Mouse (Mus musculus): Measurements from ENCODE around the gene Cpne1. TPM values are rescaled to one million over a fixed set of nuclear protein-coding genes. Genes with fewer than 3 reads are reported as not detected.
"Not testable (repeated sequence)": the region's sequence is repeated elsewhere in the genome, so short reads cannot be mapped to it uniquely, and the experiment has no call there.

Gene Cpne1
- total RNA-seq (2021), result 10 to 100 TPM; 21.7 to 29.5 TPM

DNA sequence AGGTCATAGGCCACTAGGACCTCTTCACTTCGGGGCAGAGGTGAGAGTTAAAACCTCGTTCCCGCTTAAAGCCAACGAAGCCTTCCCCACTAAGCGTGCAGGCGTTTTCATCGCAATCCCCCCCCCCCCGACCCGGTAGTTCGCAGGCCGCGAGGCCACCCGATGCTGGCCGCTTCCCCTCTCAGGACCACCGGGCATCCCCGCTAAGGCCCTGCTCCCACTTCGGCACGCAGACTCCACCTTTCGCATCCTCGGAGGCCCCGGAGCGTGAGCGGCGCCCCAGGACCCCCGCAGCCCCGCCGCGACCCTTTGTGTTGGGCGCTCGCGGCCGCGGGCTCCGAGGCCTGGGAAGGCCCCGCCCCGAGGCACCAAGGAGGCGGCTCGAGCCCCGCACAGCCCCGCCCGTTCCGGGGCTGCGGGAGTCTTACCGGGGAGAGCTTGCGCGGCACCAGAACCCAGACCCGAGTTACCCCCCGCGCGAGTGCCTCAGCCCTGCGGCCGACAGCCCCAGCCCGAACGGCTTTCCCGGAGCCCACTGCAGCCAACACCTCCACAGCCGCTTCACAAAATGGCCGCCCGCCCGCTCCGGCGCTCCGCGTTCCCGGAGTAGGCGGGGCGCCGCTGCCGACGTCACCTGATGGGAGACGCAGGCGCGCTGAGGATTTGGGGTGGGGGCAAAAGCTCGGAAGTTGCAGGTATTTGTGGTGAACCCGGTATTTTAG, at the start of gene Cpne1, which contains the start of gene Rbm12:
Gene Cpne1, minus strand, starts transcription at position 608 of the 722 bp plus-strand sequence.
Gene Rbm12, minus strand, starts transcription at position 621 of the 722 bp plus-strand sequence.
- intact Hi-C loops (cut with DNase I), result no loop called here
- peak; percentile 91 to 92 for DNase-seq (ENCODE audit: low spot score in 2 of 2)

DNA sequence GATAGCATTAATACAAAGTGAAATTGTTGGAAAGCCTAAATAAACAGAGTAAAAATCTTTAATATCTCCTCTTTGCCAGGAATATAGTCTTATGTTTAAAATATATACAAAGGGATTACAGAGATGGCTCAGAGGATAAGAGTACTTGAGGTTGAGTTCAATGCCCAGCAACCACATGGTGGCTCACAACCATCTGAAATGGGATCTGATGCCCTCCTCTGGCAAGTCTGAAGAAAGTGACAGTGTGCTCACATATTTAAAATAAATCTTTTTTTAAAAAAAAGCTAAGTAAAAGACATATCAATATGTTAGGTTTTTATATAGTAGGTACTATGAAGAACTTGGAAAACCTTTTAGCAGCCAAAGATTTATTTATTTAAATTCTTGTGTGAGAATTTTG, 39.8 kb upstream of the Cpne1 start:
- intact Hi-C loops (cut with DNase I), result no loop called here
- DNase-seq (ENCODE audit: low spot score in 2 of 2), result no peak

DNA sequence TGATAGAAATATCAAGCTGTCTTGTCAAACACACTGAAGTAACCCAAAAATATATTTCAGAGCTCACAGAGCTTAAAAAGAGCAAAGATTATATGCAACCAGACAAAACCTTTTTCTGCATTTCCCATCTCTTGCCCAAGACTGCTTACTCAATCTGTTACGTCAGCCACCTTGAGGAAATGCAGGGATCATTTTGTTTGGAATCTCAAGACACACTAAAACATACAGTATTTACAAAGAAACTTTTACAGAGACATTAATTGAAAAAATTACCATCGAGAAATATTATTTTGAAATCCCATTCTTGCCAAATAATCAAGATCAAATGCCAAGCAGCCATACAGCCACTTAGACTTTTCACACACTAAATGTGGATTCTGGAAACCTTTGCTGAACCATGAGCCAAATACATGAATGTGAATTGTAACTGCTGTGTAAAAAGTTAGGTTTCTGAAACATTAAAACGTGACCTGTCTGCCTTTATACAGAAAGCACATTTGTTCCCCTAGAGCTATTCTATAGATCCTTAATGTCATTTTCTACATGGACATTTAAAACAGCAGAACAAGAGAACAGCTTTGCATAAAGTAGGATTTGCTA, 35.7 kb upstream of the Cpne1 start:
- intact Hi-C loops (cut with DNase I), result loop anchor here (10.0 kb wide), 1 partner anchor 183 kb away; no protein-coding TSS in a partner anchor
- no peak for DNase-seq (ENCODE audit: low spot score in 2 of 2)

DNA sequence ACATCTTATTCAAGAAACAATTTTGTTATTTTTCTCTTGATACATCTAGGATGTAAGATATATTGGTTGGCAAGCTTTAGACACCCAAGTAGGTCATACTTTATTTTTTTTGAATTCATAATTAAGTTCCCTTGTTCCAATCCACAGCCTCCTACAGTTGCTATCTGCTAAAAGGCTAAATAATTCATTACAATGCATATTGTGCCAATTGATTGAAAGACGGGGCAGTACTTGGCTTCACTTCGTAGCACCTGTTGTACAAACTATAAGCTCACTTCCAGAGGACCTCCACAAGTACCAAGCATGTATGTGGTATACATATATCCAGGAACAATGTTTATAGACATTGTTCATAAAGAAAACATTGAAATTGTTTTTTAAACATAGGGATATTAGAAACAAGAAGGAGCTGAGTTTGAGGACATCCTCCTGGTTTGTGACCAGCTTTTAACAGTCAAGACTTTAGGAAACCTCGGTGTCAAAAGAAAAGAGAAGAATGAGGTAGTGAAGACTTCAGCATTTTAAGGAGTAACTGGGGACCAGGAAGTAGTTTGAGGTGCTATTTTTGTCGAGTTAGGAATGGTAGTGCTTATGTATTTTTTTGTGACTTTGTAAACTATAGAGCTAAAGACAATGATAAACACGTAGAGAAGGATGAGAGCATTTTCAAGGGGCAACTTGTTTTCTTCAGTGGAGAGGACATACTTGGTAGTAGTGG, 34.7 kb upstream of the Cpne1 start:
- intact Hi-C loops (cut with DNase I), result loop anchor here (10.0 kb wide), 1 partner anchor 182 kb away; no protein-coding TSS in a partner anchor
- DNase-seq (ENCODE audit: low spot score in 2 of 2), result no peak

DNA sequence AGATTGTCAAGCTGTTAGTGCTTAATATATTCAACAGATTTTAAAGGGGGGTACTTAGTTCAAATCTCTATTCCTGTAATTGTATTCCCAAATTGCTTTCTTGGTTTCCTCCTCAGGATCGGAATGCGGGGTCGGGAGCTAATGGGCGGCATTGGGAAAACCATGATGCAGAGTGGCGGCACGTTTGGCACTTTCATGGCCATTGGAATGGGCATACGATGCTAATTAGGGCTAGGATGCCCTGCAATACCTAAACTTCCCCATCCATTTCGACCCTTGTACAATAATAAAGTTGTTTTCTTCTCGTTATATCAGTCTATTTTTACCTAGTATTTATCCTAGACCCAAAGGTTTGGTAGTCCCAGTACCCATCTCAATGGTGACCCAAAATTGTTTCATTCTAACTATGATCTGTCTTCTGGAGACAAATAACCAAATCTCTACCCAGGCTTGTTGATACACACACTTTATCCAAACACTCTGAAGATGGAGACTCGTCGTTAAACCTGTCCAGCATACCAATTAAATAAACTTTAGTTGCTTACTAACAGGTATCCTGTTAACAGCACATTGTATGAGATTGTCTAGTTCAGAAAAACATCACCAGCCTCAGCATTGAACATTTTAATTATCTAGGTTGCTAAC, 33.8 kb upstream of the Cpne1 start:
- no peak for DNase-seq (ENCODE audit: low spot score in 2 of 2)
- intact Hi-C loops (cut with DNase I), result loop anchor here (10.0 kb wide), 1 partner anchor 181 kb away; no protein-coding TSS in a partner anchor

DNA sequence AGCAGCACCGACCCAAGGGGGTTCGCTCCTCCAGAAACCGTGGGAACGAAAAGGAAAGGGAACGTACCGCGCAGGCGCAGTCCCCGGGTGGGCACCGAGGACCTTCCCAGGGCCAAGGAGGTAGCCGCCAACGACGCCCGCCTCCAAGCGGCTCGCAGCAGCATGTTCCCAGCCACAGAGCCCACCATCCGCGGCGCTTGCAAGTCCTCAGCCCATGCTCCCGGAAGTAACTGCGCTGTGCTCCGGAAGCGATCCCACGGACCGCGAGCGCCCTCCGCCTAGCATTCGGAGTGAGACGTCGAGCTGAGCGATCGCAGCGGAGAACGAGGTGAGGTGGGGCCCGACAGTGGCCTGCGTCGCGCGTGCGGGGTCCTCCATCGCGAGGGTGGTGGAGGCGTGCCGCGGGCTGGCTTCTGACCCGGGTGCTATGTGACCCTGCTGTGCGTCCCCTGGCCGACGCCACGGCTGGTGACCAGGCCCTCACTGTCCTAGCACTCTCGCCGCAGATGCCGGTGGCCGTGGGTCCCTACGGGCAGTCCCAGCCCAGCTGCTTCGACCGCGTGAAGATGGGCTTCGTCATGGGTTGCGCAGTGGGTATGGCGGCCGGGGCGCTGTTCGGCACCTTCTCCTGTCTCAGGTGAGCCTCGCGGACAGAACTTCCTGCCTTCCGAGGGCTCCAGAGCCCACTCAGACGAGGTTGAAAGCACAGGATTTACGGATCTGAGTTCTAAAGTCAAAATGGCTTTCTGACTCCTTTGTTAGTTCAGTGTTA, 32.4 kb upstream of the Cpne1 start, which contains the start of the genes Romo1 and Nfs1:
Gene Romo1, plus strand, starts transcription at position 87 of the 772 bp plus-strand sequence.
Gene Nfs1, minus strand, starts transcription at position 234 of the 772 bp plus-strand sequence.
- intact Hi-C loops (cut with DNase I), result loop anchor here (5.0 to 10.0 kb wide), 2 partner anchors 137 to 179 kb away; partner anchors contain the start of genes 6430550D23Rik and Ergic3
- peak; percentile 94 for DNase-seq (ENCODE audit: low spot score in 2 of 2)

DNA sequence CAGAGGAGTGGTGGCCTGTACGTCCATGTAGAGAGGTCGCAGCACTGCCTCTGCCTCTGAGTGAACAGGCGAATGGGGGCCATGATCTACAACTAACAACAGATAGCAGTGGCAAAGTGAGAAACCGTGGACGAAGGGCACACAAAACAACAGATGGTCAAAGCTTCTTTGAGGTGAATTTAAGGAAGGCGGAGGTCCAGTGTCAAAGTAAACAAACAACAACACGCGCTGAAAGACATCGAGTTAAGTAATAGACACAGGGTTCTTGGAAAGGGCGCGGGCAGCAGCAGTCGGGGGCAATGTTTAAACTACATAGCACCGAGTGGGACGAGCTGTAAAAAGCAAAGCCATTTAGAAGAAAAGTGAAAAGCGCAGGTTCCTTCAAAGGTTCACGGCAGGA, 31.6 kb upstream of the Cpne1 start:
- DNase-seq (ENCODE audit: low spot score in 2 of 2), result no peak
- intact Hi-C loops (cut with DNase I), result loop anchor here (5.0 to 10.0 kb wide), 2 partner anchors 136 to 179 kb away; partner anchors contain the start of genes 6430550D23Rik and Ergic3

DNA sequence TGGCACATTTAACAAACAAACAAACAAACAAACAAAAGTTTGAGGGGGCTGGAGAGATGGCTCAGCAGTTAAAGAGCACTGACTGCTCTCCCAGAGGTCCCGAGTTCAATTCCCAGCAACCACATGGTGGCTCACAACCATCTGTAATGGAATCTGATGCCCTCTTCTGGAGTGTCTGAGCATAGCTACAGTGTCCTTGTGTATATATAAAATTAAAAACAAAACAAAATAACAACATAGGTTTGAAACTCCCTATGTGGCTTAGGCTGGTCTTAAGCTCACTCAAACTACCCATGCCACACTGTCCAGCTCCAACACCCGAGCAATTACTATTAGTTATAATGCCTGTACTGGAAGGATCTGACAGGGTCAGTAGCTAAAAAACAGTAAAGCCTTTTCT, 31.1 kb upstream of the Cpne1 start:
- DNase-seq (ENCODE audit: low spot score in 2 of 2), result no peak
- intact Hi-C loops (cut with DNase I), result loop anchor here (5.0 to 10.0 kb wide), 2 partner anchors 136 to 178 kb away; partner anchors contain the start of genes 6430550D23Rik and Ergic3

DNA sequence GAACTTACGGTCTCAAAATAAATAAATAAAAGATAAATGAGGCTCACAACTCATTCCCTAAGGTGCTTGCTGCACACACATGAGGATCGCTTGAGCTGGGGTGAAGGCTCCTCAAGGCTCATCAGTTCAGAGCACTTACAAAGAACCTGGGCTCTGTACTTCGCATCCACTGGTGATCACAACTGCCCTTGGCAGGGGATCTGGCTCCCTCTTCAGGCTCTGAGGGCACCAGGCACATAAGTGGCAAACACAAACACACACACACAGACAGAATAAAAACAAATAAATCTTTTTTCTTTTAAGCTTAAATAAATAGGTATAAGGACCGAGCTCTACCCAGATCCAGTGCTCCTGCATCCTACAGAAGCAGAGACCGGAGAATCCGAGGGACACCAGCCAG, 23.9 kb upstream of the Cpne1 start:
- intact Hi-C loops (cut with DNase I), result no loop called here
- no peak for DNase-seq (ENCODE audit: low spot score in 2 of 2)

DNA sequence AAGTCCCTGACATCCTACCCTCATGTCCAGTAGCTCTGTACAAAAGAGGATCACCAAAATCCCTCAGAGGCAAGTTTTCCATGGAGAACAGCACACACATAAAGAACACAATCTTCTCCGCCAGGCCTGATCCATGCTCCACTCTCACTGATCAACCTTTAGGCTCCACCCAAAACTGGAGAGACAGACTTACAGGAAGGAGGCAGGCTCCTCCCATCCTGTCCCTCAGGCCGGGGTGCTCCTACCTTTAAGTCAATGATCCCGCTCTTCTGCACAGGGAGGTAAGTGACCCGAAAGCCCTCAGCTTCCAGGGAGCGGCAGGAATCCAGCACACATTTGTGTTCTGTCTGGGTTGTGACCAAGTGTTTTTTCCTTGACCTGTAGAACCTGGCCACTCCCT, 22.4 kb upstream of the Cpne1 start:
- DNase-seq (ENCODE audit: low spot score in 2 of 2), result no peak
- intact Hi-C loops (cut with DNase I), result no loop called here

DNA sequence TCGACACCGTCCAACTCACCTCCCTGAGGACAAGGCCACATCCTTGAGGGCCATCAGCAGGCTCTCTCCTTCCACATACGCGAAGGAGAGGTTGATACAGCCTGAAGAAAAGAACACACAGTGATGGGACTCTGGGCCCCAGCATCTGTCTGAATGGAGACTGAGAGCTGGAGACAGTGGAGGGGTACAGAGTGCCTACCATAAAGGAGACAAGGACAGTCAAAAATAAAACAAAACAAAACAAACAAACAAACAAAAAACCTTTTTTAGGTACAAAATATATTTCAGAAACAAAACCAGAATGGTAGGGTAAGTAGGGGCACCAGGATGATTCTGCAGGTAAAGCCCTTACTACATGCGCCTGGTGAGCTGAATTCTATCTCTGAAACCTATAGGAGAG, 15.2 kb upstream of the Cpne1 start, which contains the start of gene Gm28036:
Gene Gm28036, minus strand, starts transcription at position 101 of the 400 bp plus-strand sequence.
- no peak for DNase-seq (ENCODE audit: low spot score in 2 of 2)
- intact Hi-C loops (cut with DNase I), result no loop called here

DNA sequence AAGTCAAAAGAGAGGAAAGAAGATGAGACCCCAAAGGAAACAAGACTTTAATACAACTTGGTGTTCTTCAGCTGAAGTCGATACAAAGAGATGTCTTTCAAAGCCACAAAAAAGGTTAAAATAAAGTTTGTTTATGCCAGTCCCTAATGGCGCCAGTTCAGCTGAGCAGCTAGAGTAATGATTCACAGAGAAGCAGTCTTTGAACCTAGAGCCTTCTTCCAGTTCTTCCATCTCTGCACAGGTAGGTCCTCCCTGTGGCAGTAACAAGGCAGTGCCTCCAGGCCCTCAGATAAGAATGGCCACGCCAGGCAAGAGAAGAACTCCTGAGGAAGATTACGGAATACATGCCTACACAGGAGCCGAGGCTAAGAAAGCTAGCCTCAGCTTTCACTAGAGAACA, 12.0 kb upstream of the Cpne1 start:
- intact Hi-C loops (cut with DNase I), result no loop called here
- no peak for DNase-seq (ENCODE audit: low spot score in 2 of 2)

DNA sequence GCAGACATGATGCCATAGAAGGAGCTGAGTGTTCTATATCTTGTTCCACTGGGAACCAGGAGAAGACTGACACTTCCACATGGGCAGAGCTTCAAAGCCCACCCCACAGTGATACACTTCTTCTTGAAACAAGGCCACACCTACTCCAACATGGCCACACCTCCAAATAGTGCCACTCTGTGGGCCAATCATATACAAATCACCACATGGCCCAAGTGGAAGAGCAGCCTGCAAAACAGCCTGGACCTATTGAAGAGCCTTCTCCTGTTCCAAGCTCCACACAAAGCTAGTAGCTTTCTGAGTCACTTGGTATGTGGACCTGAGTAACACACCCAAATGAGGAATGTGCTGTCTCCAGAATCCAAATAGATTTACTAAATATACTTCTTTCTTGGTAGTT, 7.8 kb upstream of the Cpne1 start:
- no peak for DNase-seq (ENCODE audit: low spot score in 2 of 2)
- intact Hi-C loops (cut with DNase I), result no loop called here

DNA sequence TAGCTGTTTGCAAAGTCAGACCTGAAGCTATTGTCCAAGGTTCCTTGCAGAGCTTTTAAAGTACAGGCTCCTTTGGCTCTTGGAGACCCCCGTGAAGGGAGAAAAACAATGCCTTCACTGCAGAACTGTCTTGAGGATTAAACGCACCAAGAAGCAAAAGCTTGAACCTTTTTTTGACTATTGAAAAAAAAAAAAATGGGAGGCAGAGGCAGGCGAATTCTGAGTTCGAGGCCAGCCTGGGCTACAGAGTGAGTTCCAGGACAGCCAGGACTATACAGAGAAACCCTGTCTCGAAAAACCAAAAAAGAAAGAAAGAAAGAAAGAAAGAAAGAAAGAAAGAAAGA, 287 bp upstream of the Cpne1 start:
- intact Hi-C loops (cut with DNase I); DNase-seq (ENCODE audit: low spot score in 2 of 2): not testable (repeated sequence)

DNA sequence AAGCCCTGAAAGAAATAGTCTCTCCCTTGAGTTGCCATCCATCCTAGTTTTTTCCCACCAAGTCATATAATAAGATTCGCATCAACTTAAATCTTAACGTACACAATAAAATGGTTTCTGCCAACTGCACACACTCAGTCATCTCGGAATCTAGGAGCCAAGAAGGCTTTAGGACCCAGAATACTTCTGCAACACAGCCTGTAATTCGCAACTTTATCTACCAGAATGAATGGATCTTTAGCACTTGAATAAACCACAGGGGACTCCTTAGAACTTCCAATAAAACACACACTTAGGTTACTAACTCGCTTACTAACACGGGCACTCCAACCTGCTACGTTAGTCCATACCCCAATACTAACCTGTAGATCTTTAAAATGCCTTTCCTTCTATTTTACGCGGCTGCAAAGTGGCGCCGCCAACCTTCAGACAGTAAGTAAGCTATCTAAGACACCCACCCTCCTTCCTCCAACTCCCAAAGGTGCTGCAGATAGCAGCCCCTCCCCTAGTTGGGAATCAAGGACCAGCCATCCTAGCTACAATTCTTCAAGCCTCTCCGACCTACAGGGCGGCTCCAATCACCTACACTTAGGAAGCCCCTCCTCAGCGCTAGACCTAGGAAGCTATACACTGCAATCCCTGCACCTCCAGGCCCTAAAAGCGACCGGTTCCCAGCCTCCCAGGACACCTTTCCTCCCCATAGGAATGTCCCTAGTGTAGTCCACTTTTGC, 973 bp downstream of the Cpne1 start:
- intact Hi-C loops (cut with DNase I), result no loop called here
- DNase-seq (ENCODE audit: low spot score in 2 of 2), result peak; percentile 17 to 21

DNA sequence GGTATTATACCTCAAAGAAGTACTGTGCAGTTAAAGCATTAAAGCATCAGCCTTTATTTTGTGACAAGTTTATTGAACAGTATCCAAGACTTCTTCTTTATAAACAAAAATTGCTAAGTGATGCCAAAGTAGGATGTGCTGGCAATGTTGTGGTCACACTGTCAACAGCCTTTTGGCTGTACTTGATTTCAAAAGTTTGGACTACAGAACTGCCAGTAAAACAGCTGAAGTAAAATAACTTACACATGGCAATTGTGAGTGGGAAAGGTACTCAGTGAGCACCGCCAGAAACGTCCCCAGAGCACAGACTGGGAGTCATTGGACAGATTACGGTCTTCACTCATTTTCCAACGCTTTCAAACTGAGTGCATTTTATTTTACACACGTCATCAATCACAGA, 19.8 kb downstream of the Cpne1 start:
- no peak for DNase-seq (ENCODE audit: low spot score in 2 of 2)
- intact Hi-C loops (cut with DNase I), result no loop called here

DNA sequence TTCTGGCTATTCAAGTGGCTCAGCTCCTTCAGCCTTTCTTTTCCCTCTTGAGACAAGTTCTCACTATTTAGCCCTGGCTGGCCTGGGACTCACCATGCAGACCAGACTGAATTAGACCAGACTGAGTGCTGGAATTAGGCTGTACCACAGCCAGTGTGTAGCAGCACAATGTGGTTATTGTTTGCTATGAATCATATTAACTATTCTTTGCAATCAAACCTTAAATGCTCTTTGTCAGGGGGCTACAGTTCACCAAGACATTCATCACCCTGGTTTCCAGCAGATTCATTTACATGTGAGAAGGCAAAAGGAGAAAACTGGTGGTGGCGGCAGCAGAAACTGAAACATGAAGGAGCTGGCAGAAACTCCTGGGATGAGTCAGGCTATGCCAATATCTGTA, 22.0 kb downstream of the Cpne1 start:
- intact Hi-C loops (cut with DNase I), result no loop called here

DNA sequence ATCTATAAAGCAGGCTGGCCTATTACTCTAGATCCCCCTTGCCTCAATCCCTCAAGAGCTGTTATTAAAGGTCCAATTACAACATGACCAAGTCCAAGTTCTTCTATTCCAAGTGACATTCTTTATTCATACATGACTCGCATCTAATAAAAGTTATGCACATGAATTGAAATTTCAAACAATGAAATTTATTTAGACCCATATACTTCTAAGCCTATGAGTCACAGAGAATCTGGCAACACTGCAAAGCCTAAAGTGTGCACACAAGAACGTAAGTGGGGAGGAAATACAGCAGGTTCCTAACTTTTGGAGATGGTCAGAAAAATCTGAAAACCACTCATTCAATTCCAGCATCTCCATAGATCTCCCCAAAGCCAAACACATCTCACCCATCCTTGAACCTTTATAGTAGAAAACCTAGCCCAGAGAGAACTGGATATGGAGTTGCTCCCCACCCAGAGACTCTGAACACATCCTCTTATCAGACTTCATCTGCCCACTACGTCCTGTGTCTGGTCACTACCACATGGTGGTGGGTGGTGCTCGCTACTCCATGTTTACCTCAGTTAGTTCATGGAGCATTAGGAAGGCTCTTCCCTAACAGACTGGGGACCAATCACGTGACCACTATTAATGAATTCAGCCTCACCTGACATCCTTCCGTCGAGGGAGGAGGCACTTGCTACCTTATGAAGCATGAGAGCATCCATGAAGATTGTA, 24.2 kb downstream of the Cpne1 start:
- no peak for DNase-seq (ENCODE audit: low spot score in 2 of 2)
- intact Hi-C loops (cut with DNase I), result no loop called here

More for the DNA sequence above, 22.0 kb downstream of the Cpne1 start:
- no peak for DNase-seq (ENCODE audit: low spot score in 2 of 2)
